Comparison of ENCODE assay signal across 33 mouse cellular contexts in the genomic region with DNA sequence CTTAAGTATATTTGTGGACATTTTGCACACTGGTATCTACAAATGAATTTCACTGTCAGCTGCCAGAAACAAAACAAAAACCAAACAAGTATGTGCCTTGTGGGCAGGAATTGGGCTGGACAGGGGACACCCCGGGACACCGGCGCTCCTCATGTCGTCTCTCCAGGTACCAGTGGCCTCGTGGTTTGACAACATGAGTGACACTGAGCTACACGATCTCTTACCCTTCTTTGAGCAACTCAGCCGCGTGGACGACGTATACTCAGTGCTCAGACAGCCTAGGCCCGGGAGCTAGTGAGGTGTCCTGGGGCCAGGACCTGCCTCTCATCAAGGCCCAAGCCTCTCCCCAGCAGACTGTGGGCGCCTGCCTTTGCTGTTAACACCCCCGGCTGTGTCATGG. TPM values are rescaled to one million over a fixed set of nuclear protein-coding genes. Genes with fewer than 3 reads are reported as not detected.
A peak's percentile ranks its signal among the peaks of the same experiment; 100 is the strongest.
DNase-seq lines count a peak whose midpoint lies in the region; ATAC-seq and TF ChIP-seq lines count a peak whose summit lies in the region.
"Had no signal": no experiment of that assay in that cellular context is flagged by ENCODE, and none has a peak within 500 bp of the region (broad histone marks: within the 10 kb centered on the region; RNA-seq: fewer than 3 reads in every experiment).

No protein-coding gene starts in this region.

- no peak for TF ChIP-seq CTCF in heart, adult 2 months (IDR thresholded peaks at IDR 0.05)

- peaks cover 26% of the 10 kb centered on the region for H3K36me3 ChIP-seq in heart, embryonic 13.5 days
- no peaks in the 10 kb centered on the region for H3K36me3 ChIP-seq in heart, adult 2 months (ENCODE audit: control insufficient read depth, insufficient read depth, low read length)
- H3K36me3 ChIP-seq in limb, embryonic 10.5 days, result peaks cover 30% of the 10 kb centered on the region
- peaks cover 27% of the 10 kb centered on the region for H3K36me3 ChIP-seq in liver, embryonic 13.5 days

- no peaks in the 10 kb centered on the region for H3K27me3 ChIP-seq in heart, embryonic 13.5 days (replicated peaks)
- no peaks in the 10 kb centered on the region; the same call in 1 of the 2 replicates for H3K27me3 ChIP-seq in heart, adult 2 months (ENCODE audit: control insufficient read depth, insufficient read depth, low read length)
- no peaks in the 10 kb centered on the region for H3K27me3 ChIP-seq in limb, embryonic 10.5 days (ENCODE audit: low read depth, poor library complexity, severe bottlenecking)
- H3K27me3 ChIP-seq in liver, embryonic 13.5 days, result no peaks in the 10 kb centered on the region
- H3K27me3 ChIP-seq: embryonic facial prominence, embryonic 15.5 days; heart, embryonic 12.5 days; limb, embryonic 13.5 days; neural tube, embryonic 12.5 days; Patski had no signal

- no peak overlapping the region for H3K4me2 ChIP-seq in heart, embryonic 13.5 days
- H3K4me2 ChIP-seq in liver, embryonic 13.5 days, result no peak overlapping the region
- H3K4me2 ChIP-seq: embryonic facial prominence, embryonic 15.5 days; forebrain, embryonic 12.5 days; heart, embryonic 12.5 days; limb, embryonic 13.5 days; lung, embryonic 14.5 days; midbrain, embryonic 11.5 days; neural tube, embryonic 12.5 days had no signal

- DNase-seq in cerebellum, adult 8-10 months, result peak; percentile 17
- no peak for DNase-seq in cerebellum, postnatal 14 days
- DNase-seq in heart, adult 2 months, result no peak
- peak; percentile 29 for DNase-seq in limb, embryonic 10.5 days (ENCODE audit: low spot score)
- no peak for DNase-seq in liver, embryonic 13.5 days
- DNase-seq in thymus, postnatal 14 days, result no peak
- DNase-seq in thymus, postnatal 4 days, result no peak
- DNase-seq: forebrain, postnatal 0 days; gastrocnemius, postnatal 10 days; heart, postnatal 14 days; kidney, adult 9 months; kidney, postnatal 14 days; layer of hippocampus, adult 9-11 months; lung, embryonic 14.5 days; lung, postnatal 14 days; right cerebral cortex, adult 18-20 months; spleen, adult 18-20 months; thymus, postnatal 36 days had no signal

- WGBS in heart, embryonic 13.5 days, result 84% methylated on average over 13 of the region's 13 CpGs
- 85% methylated on average over 12 of the region's 13 CpGs for WGBS in heart, adult 2 months
- 91% methylated on average over 13 of the region's 13 CpGs for WGBS in limb, embryonic 10.5 days
- 82% methylated on average over 12 of the region's 13 CpGs for WGBS in liver, embryonic 13.5 days (ENCODE audit: insufficient replicate concordance)

- no peak for TF ChIP-seq POLR2A in heart, adult 2 months (IDR thresholded peaks at IDR 0.05; ENCODE audit: insufficient read depth, low read depth, low read length)

- peaks cover 34% of the 10 kb centered on the region for H3K4me1 ChIP-seq in heart, embryonic 13.5 days
- H3K4me1 ChIP-seq in heart, adult 2 months (ENCODE audit: control insufficient read depth, insufficient read depth, low read length), result peaks cover 6% of the 10 kb centered on the region; the same call in 1 of the 2 replicates
- H3K4me1 ChIP-seq in limb, embryonic 10.5 days, result peaks cover 47% of the 10 kb centered on the region
- peaks cover 68% of the 10 kb centered on the region for H3K4me1 ChIP-seq in liver, embryonic 13.5 days (replicated peaks)

- 0 out of 2 replicates have a peak overlapping the region, but pooled peaks have one; percentile 8 for H3K27ac ChIP-seq in heart, embryonic 13.5 days (replicated peaks)
- H3K27ac ChIP-seq in heart, adult 2 months, result no peak overlapping the region
- H3K27ac ChIP-seq in limb, embryonic 10.5 days, result no peak overlapping the region
- H3K27ac ChIP-seq in liver, embryonic 13.5 days, result peak overlapping the region; percentile 97
- H3K27ac ChIP-seq: embryonic facial prominence, embryonic 10.5 days; forebrain, embryonic 12.5 days; limb, embryonic 13.5 days; neural tube, embryonic 12.5 days had no signal

- no peaks in the 10 kb centered on the region for H3K9me3 ChIP-seq in heart, embryonic 13.5 days
- H3K9me3 ChIP-seq in limb, embryonic 10.5 days (replicated peaks), result no peaks in the 10 kb centered on the region
- H3K9me3 ChIP-seq in liver, embryonic 13.5 days (replicated peaks), result no peaks in the 10 kb centered on the region
- H3K9me3 ChIP-seq: embryonic facial prominence, embryonic 10.5 days; embryonic facial prominence, embryonic 15.5 days; forebrain, embryonic 12.5 days; heart, embryonic 12.5 days; limb, embryonic 13.5 days; neural tube, embryonic 12.5 days had no signal

- H3K4me3 ChIP-seq in heart, embryonic 13.5 days, result no peak overlapping the region
- no peak overlapping the region for H3K4me3 ChIP-seq in heart, adult 2 months
- H3K4me3 ChIP-seq in limb, embryonic 10.5 days, result no peak overlapping the region
- H3K4me3 ChIP-seq in liver, embryonic 13.5 days (replicated peaks), result no peak overlapping the region
- H3K4me3 ChIP-seq: embryonic facial prominence, embryonic 10.5 days; embryonic facial prominence, embryonic 15.5 days; forebrain, embryonic 12.5 days; heart, embryonic 12.5 days; limb, embryonic 13.5 days; myocyte; neural tube, embryonic 12.5 days had no signal

- ATAC-seq in heart, embryonic 13.5 days (ENCODE audit: extremely low read depth, insufficient number of reproducible peaks, low FRiP score, low TSS enrichment), result no peak
- ATAC-seq in liver, embryonic 13.5 days (ENCODE audit: low read depth), result no peak
- ATAC-seq: forebrain, postnatal 0 days; hindbrain, embryonic 16.5 days; midbrain, embryonic 16.5 days; Patski had no signal

- H3K79me2 ChIP-seq in heart, adult 2 months (replicated peaks; ENCODE audit: control insufficient read depth, insufficient read depth, low read length), result peaks cover 7% of the 10 kb centered on the region; the same call in 1 of the 2 replicates

- TF ChIP-seq EP300 in heart, adult 2 months (IDR thresholded peaks at IDR 0.05; ENCODE audit: insufficient read depth, low read depth, low read length), result no peak

- intact Hi-C loops in heart, adult 2 months (cut with DNase I), result loop anchor here (10.0 kb wide), 1 partner anchor 190 kb away; a partner anchor contains a TSS

- no peak overlapping the region for H3K9ac ChIP-seq in heart, embryonic 13.5 days
- H3K9ac ChIP-seq in heart, adult 2 months (ENCODE audit: low read depth, low read length), result no peak overlapping the region
- H3K9ac ChIP-seq in liver, embryonic 13.5 days, result 0 out of 2 replicates have a peak overlapping the region, but pooled peaks have one; percentile 33
- H3K9ac ChIP-seq: embryonic facial prominence, embryonic 15.5 days; forebrain, embryonic 12.5 days; forebrain, postnatal 0 days; heart, embryonic 12.5 days; limb, embryonic 13.5 days; lung, embryonic 14.5 days; neural tube, embryonic 12.5 days had no signal

RNA-seq across cellular contexts. Expression of a gene that starts 4.0 kb away (rescaled TPM):
- polyA plus RNA-seq in heart, embryonic 13.5 days (2015; fragmentation: Nextera tagmentation; extraction: Ambion mirVana), result 57.3 and 60.4 TPM in 2 replicates
- 100 to 1,000 TPM; 122 to 137 TPM for total RNA-seq in heart, adult 2 months (2021)
- 122 and 127 TPM in 2 replicates for polyA plus RNA-seq in heart, adult 2 months (2012; rRNA removed)
- polyA plus RNA-seq in limb, embryonic 10.5 days (2016; fragmentation: Nextera tagmentation; extraction: Ambion mirVana), result 50.5 and 61.4 TPM in 2 replicates
- polyA plus RNA-seq in liver, embryonic 13.5 days (2015; fragmentation: Nextera tagmentation; extraction: Ambion mirVana), result 33.1 and 35.6 TPM in 2 replicates

RNA-seq across cellular contexts. Expression of a gene that starts 13.9 kb away (rescaled TPM):
- polyA plus RNA-seq in heart, embryonic 13.5 days (2015; fragmentation: Nextera tagmentation; extraction: Ambion mirVana), result 0.19 and 0.45 TPM in 2 replicates
- under 1 TPM; 0.80 to 0.97 TPM for total RNA-seq in heart, adult 2 months (2021)
- polyA plus RNA-seq in heart, adult 2 months (2012; rRNA removed), result 0.27 and 0.29 TPM in 2 replicates
- 0.23 and 0.31 TPM in 2 replicates for polyA plus RNA-seq in limb, embryonic 10.5 days (2016; fragmentation: Nextera tagmentation; extraction: Ambion mirVana)
- 0.62 and 0.90 TPM in 2 replicates for polyA plus RNA-seq in liver, embryonic 13.5 days (2015; fragmentation: Nextera tagmentation; extraction: Ambion mirVana)
- total RNA-seq: granulocyte monocyte progenitor cell, adult 5-6 weeks; megakaryocyte progenitor cell, adult 5-6 weeks had no signal

RNA-seq across cellular contexts. Expression of a gene that starts 20.3 kb away (rescaled TPM):
- polyA plus RNA-seq in heart, embryonic 13.5 days (2015; fragmentation: Nextera tagmentation; extraction: Ambion mirVana), result 2.8 and 3.1 TPM in 2 replicates
- 1 to 10 TPM; 5.2 to 5.8 TPM for total RNA-seq in heart, adult 2 months (2021)
- polyA plus RNA-seq in heart, adult 2 months (2012; rRNA removed), result 12.3 and 13.0 TPM in 2 replicates
- 0.69 and 1.2 TPM in 2 replicates for polyA plus RNA-seq in limb, embryonic 10.5 days (2016; fragmentation: Nextera tagmentation; extraction: Ambion mirVana)
- 9.6 and 10.0 TPM in 2 replicates for polyA plus RNA-seq in liver, embryonic 13.5 days (2015; fragmentation: Nextera tagmentation; extraction: Ambion mirVana)
- total RNA-seq: MEL had no signal

RNA-seq across cellular contexts. Expression of a gene that starts 33.4 kb away (rescaled TPM):
- polyA plus RNA-seq in heart, embryonic 13.5 days (2015; fragmentation: Nextera tagmentation; extraction: Ambion mirVana), result 0.33 and 0.38 TPM in 2 replicates
- total RNA-seq in heart, adult 2 months (2021), result under 1 TPM; 0.29 to 0.34 TPM
- polyA plus RNA-seq in heart, adult 2 months (2012; rRNA removed), result 1.1 and 2.3 TPM in 2 replicates
- polyA plus RNA-seq in limb, embryonic 10.5 days (2016; fragmentation: Nextera tagmentation; extraction: Ambion mirVana), result 0.29 and 0.38 TPM in 2 replicates
- polyA plus RNA-seq in liver, embryonic 13.5 days (2015; fragmentation: Nextera tagmentation; extraction: Ambion mirVana), result 0.08 and 0.13 TPM in 2 replicates
- total RNA-seq: granulocyte monocyte progenitor cell, adult 5-6 weeks had no signal

Comparison
In these comparisons a context has a peak if more than half of its experiments do, and no peak if none do; other contexts are left out.
1. DNase-seq: peak in cerebellum, adult 8-10 months (single experiment) and limb, embryonic 10.5 days (single experiment); none in cerebellum, postnatal 14 days (0 of 2), heart, adult 2 months (0 of 2), liver, embryonic 13.5 days (single experiment), thymus, postnatal 14 days (single experiment) and thymus, postnatal 4 days (single experiment).
2. H3K27ac ChIP-seq: peak in heart, embryonic 13.5 days (single experiment) and liver, embryonic 13.5 days (single experiment); none in heart, adult 2 months (single experiment) and limb, embryonic 10.5 days (single experiment).